Mouse (Mus musculus) CH12.LX (cell line): ENCODE data around the gene Ptprk. TPM values are rescaled to one million over a fixed set of nuclear protein-coding genes. Genes with fewer than 3 reads are reported as not detected.

Source experiments
- DNase-seq: peaks from one replicate; pipeline ENCODE4 v3.0.0-alpha.2; 2013; ENCODE audit errors: extremely low read depth
- H3K27ac ChIP-seq: 2 replicates; pipeline ENCODE4 v1.5.1; 2012; ENCODE audit warnings: low read depth, mild to moderate bottlenecking, control low read depth, moderate library complexity; ENCODE audit not compliant: insufficient read depth
- H3K27me3 ChIP-seq: replicated peaks from 2 replicates; pipeline ENCODE3; 2012; ENCODE audit warnings: inconsistent platforms
- H3K36me3 ChIP-seq, 2 experiments: replicated peaks in 1 of 2; 2 replicates each; pipeline versions ENCODE3 to v1.6.1; 2012; ENCODE audit warnings: inconsistent platforms in 1 of 2, low read length in 1 of 2, mild to moderate bottlenecking in 1 of 2, mixed read lengths in 1 of 2, moderate library complexity in 1 of 2; ENCODE audit not compliant: control insufficient read depth in 1 of 2, insufficient read depth in 1 of 2
- H3K4me1 ChIP-seq, 2 experiments: 2 replicates each; pipeline ENCODE4 v1.6.1; 2012; ENCODE audit warnings: inconsistent platforms in 1 of 2, moderate library complexity in 1 of 2; ENCODE audit not compliant: insufficient read depth in 2 of 2, control insufficient read depth in 1 of 2
- H3K4me2 ChIP-seq: 2 replicates; pipeline ENCODE4 v1.6.1; 2012; ENCODE audit warnings: low read depth, mild to moderate bottlenecking, control low read depth; ENCODE audit not compliant: poor library complexity, insufficient read depth, severe bottlenecking
- H3K4me3 ChIP-seq, 3 experiments: fragments of 150-350 bp in 1 of 3; sonication (generic) in 1 of 3; replicated peaks in 1 of 3; 2 replicates each; pipeline versions ENCODE3 to v1.5.1; 2011 to 2012; ENCODE audit warnings: low read depth in 2 of 3, low read length in 2 of 3, mild to moderate bottlenecking in 2 of 3, moderate library complexity in 2 of 3, control low read depth in 1 of 3, improper control_type of control experiment in 1 of 3, inconsistent platforms in 1 of 3, mixed read lengths in 1 of 3; ENCODE audit not compliant: poor library complexity in 1 of 3
- H3K79me2 ChIP-seq: replicated peaks from 2 replicates; pipeline ENCODE4 v1.6.1; 2012; ENCODE audit warnings: mild to moderate bottlenecking, moderate library complexity; ENCODE audit not compliant: control insufficient read depth, poor library complexity, insufficient read depth, severe bottlenecking; ENCODE audit errors: extremely low read depth
- H3K9ac ChIP-seq: 2 replicates; pipeline ENCODE4 v1.6.1; 2012; ENCODE audit warnings: low read depth, mild to moderate bottlenecking, control low read depth, moderate library complexity; ENCODE audit not compliant: insufficient read depth
- H3K9me3 ChIP-seq: replicated peaks from 2 replicates; pipeline ENCODE3; 2012; ENCODE audit warnings: low read length, inconsistent platforms, mixed read lengths
- CHD2 ChIP-seq: IDR thresholded peaks from 2 replicates; pipeline ENCODE4 v1.6.1; 2011; ENCODE audit warnings: low read length, improper control_type of control experiment
- ETS1 ChIP-seq: conservative IDR thresholded peaks from 2 replicates; pipeline ENCODE4 v1.6.1; 2012; ENCODE audit warnings: low read depth, mild to moderate bottlenecking, inconsistent platforms, low read length, improper control_type of control experiment, moderate library complexity
- IRF4 ChIP-seq: IDR thresholded peaks from 2 replicates; pipeline ENCODE4 v1.6.1; 2014; ENCODE audit warnings: low read depth, mild to moderate bottlenecking, inconsistent platforms, low read length, improper control_type of control experiment
- MAX ChIP-seq: IDR thresholded peaks from 2 replicates; pipeline ENCODE4 v1.6.1; 2011; ENCODE audit warnings: low read length, improper control_type of control experiment
- MXI1 ChIP-seq: IDR thresholded peaks from 2 replicates; pipeline ENCODE4 v1.6.1; 2011; ENCODE audit warnings: mild to moderate bottlenecking, low read depth, low read length, improper control_type of control experiment
- POLR2AphosphoS2 ChIP-seq: IDR thresholded peaks from 2 replicates; pipeline ENCODE4 v1.6.1; 2011; ENCODE audit warnings: low read depth, low read length, improper control_type of control experiment
- TCF12 ChIP-seq: IDR thresholded peaks from 2 replicates; pipeline ENCODE4 v1.6.1; 2014; ENCODE audit warnings: low read depth, mild to moderate bottlenecking, inconsistent platforms, low read length, improper control_type of control experiment
- ZC3H11A ChIP-seq: IDR thresholded peaks from 2 replicates; pipeline ENCODE4 v1.6.1; 2012; ENCODE audit warnings: low read depth, mild to moderate bottlenecking, inconsistent platforms, low read length, improper control_type of control experiment
- ZNF384 ChIP-seq: IDR thresholded peaks from 2 replicates; pipeline ENCODE4 v1.6.1; 2012; ENCODE audit warnings: low read depth, low read length, improper control_type of control experiment, inconsistent platforms
- dilution Hi-C: fragments of 300-500 bp; cut with MboI; formaldehyde crosslinking; loops from 2 replicates; pipeline ENCODE4 v1.14.3; 2020; ENCODE audit warnings: low sequenced_read_pairs; ENCODE audit not compliant: extremely low pct_unique_long_range_greater_than_20kb, extremely low pct_ligation_motif_present
- in situ Hi-C: fragments of 300-500 bp; cut with MboI; formaldehyde crosslinking; loops from 3 replicates; pipeline ENCODE4 v1.14.3; 2019; ENCODE audit warnings: low sequenced_read_pairs, low pct_ligation_motif_present, low pct_unique_long_range_greater_than_20kb, mixed read lengths
- polyA plus RNA-seq: library from polyadenylated mRNA; unstranded; fragments of >175 nt; gene quantifications from 2 replicates; pipeline ENCODE4 v1.2.1, GENCODE M21; 2012; ENCODE audit warnings: low read depth; ENCODE audit not compliant: insufficient read length
- total RNA-seq, 2 experiments: library from RNA; depleted of rRNA; stranded (reverse); fragments of 300-350 nt in 1 of 2; fragments of >200 nt in 1 of 2; gene quantifications; 2 replicates each; pipeline ENCODE4 v1.2.3; 2012 to 2014

The Ptprk gene
- total and polyA plus RNA-seq, 3 experiments, result not detected

DNA sequence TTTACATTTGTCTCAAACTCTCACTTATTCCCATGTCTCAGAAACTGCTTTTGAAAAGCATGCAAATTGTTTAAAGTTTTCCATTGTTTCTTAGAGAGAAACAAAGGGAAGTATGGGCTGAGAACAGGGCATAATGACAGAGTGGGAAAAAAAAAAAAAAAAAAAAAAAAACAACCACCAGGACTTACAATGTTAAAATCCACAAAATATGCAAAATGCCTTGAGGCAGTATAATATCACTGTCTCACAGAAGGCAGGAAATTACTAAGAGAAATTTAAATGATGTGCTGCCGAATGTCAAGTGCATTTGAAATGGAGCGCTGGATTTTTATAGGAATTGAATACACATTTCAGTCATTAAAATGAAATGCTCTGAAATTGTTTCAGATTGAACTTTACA, 567.3 kb downstream of the Ptprk start:
- TF ChIP-seq ZC3H11A (no peak), ETS1 (no peak), MXI1 (no peak), POLR2AphosphoS2 (no peak), TCF12 (no peak), CHD2 (no peak), MAX (no peak), IRF4 (no peak), ZNF384 (no peak)
- in situ Hi-C loops (no loop called here), dilution Hi-C loops (no loop called here)
- H3K4me2 ChIP-seq, result no peak overlapping the region
- H3K27me3 ChIP-seq, result no peaks in the 10 kb centered on the region
- H3K79me2 ChIP-seq, result no peaks in the 10 kb centered on the region
- no peak overlapping the region for H3K27ac ChIP-seq
- H3K9me3 ChIP-seq, result peaks cover 7% of the 10 kb centered on the region
- H3K9ac ChIP-seq, result no peak overlapping the region
- no peaks in the 10 kb centered on the region for H3K36me3 ChIP-seq
- no peaks in the 10 kb centered on the region for H3K4me1 ChIP-seq
- no peak overlapping the region for H3K4me3 ChIP-seq
- DNase-seq, result no peak
